Mouse (Mus musculus) kidney, postnatal 0 days (tissue): ENCODE measurements at regions not wholly inside any gene's neighbourhood (a gene's known extent, or its start where the extent isn't known, plus 50 kb on each side); places are given as distances from the start of the nearest gene placed in this dataset.

Experiments
- ATAC-seq: fragments of 200-750 bp; cut with Nextera tagmentation; replicated peaks from 2 replicates; pipeline ENCODE4 v1.8.0; 2017; ENCODE audit warnings: low read depth, moderate number of reproducible peaks, moderate TSS enrichment, moderate library complexity; ENCODE audit not compliant: low FRiP score
- DNase-seq: peaks from one replicate; pipeline ENCODE4 v3.0.0-alpha.2; 2016; ENCODE audit warnings: low spot score
- H3K27ac ChIP-seq: fragments of 300-500 bp; sonication (generic); 2 replicates; pipeline ENCODE4 v1.5.1; 2014; ENCODE audit warnings: mild to moderate bottlenecking
- H3K27me3 ChIP-seq: fragments of 300-500 bp; sonication (generic); 2 replicates; pipeline ENCODE4 v1.6.1; 2014; ENCODE audit warnings: low read length, mixed read lengths; ENCODE audit not compliant: insufficient read depth
- H3K36me3 ChIP-seq: fragments of 300-500 bp; sonication (generic); 2 replicates; pipeline ENCODE4 v1.6.1; 2014; ENCODE audit warnings: low read length, mixed read lengths; ENCODE audit not compliant: insufficient read depth
- H3K4me1 ChIP-seq: fragments of 300-500 bp; sonication (generic); replicated peaks from 2 replicates; pipeline ENCODE4 v1.6.1; 2014; ENCODE audit warnings: antibody characterized with exemption, low read length, mixed read lengths; ENCODE audit not compliant: insufficient read depth
- H3K4me2 ChIP-seq: fragments of 300-500 bp; sonication (generic); 2 replicates; pipeline ENCODE4 v1.6.1; 2014; ENCODE audit warnings: mild to moderate bottlenecking, low read length, moderate library complexity, mixed read lengths
- H3K4me3 ChIP-seq: fragments of 300-500 bp; sonication (generic); replicated peaks from 2 replicates; pipeline ENCODE4 v1.5.1; 2014; ENCODE audit warnings: low read depth, low read length
- H3K9ac ChIP-seq: fragments of 300-500 bp; sonication (generic); 2 replicates; pipeline ENCODE4 v1.6.1; 2014; ENCODE audit warnings: low read depth, low read length
- H3K9me3 ChIP-seq: fragments of 300-500 bp; sonication (generic); replicated peaks from 2 replicates; pipeline ENCODE4 v1.6.1; 2016; ENCODE audit warnings: low read length, inconsistent platforms, mixed read lengths
- CTCF ChIP-seq: IDR thresholded peaks from 2 replicates; pipeline ENCODE4 v1.5.1; 2016; ENCODE audit warnings: antibody characterized with exemption, low read depth, mild to moderate bottlenecking, moderate library complexity
- WGBS: fragments of 180-500 bp; shearing (Covaris S2); extraction: QIAGEN DNeasy Blood & Tissue Kit; methylation state at CpG from one replicate; pipeline ENCODE4 v1.1.7; 2014; 5-methylcytosine and 5-hydroxymethylcytosine counted together

DNA sequence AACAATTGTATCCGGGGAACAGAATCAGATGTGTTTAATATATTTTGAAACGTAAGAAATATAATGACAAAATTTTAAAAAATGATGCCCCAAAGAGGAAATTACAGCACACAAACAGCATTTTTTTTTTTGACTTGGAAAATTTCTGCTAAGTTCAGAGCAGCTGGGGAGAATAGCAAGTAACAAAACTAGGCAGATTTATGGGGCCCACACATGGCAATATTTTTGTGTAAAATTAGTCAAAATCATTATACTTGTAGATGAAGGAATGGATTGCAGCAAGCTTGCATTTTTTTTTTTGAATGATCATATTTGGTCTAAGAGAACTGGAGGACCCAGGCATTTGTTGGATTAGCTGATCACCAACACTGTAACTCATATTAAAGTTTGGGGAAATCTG, 189.4 kb downstream of the Map2k6 start:
- no peak overlapping the region for H3K27ac ChIP-seq
- DNase-seq (no peak), ATAC-seq (no peak)
- H3K4me1 ChIP-seq = no peaks in the 10 kb centered on the region
- H3K9me3 ChIP-seq = no peaks in the 10 kb centered on the region
- H3K36me3 ChIP-seq = no peaks in the 10 kb centered on the region
- no peak overlapping the region for H3K4me2 ChIP-seq
- no peaks in the 10 kb centered on the region for H3K27me3 ChIP-seq
- TF ChIP-seq CTCF = no peak
- H3K9ac ChIP-seq = no peak overlapping the region
- H3K4me3 ChIP-seq = no peak overlapping the region
- 85% methylated on average over 2 of the region's 2 CpGs for WGBS

GRCm38 (mm10) chr11:110595266-110595862, 196.4 kb downstream of the Map2k6 start:
- Histone ChIP-seq H3K4me3 (no peak overlapping the region), H3K4me2 (no peak overlapping the region), H3K9ac (no peak overlapping the region), H3K36me3 (no peaks in the 10 kb centered on the region), H3K27ac (no peak overlapping the region), H3K4me1 (no peaks in the 10 kb centered on the region), H3K27me3 (no peaks in the 10 kb centered on the region), H3K9me3 (no peaks in the 10 kb centered on the region)
- 77% methylated on average over 7 of the region's 7 CpGs for WGBS
- no peak for ATAC-seq
- no peak for TF ChIP-seq CTCF
- no peak for DNase-seq

DNA sequence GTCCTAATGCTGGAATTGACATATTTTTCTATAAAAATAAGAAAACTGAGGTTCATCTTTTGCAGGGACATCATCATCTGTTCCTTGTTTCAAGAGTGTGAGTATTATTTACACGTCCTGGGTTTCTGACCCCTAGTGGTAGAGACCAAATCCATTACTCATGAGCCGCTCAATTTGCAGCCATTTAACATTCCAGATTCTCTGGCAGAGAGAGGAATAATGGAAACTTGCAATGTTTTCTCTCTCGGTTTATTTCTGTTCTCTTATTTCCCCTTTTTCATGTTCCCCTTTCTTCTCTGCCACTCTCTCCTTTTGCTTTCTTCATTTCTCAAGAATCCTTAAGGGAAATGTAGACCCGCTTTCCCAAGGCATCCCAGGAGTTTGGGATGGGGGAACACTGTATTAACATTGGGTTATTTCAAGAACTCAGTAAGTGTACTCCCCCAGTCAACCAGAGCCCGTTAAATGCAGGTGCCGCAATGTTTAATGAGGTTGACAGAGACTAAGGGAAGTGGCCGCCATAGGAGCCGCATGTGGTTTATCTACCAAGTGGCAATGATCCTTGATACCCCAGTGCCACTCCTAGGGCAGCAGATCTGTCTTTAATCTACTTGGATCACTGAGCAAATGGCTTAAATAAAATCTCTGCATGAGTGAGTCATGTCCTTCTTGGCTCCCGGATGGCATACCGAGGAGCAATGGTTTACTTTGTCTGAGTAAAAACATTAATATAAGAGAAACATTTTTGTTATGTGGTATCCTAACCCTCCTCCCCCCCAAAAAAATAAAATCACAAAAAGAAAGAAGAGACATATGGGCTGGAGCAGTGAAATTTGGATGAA, 206.3 kb downstream of the Map2k6 start:
- ATAC-seq (no peak), DNase-seq (peak; percentile 18)
- peak; percentile 47; the same call in 1 of the 2 replicates for TF ChIP-seq CTCF
- Histone ChIP-seq H3K4me2 (no peak overlapping the region), H3K9ac (no peak overlapping the region), H3K4me3 (no peak overlapping the region), H3K27me3 (no peaks in the 10 kb centered on the region), H3K4me1 (no peaks in the 10 kb centered on the region), H3K36me3 (no peaks in the 10 kb centered on the region), H3K27ac (no peak overlapping the region), H3K9me3 (no peaks in the 10 kb centered on the region)
- 46% methylated on average over 10 of the region's 10 CpGs for WGBS

GRCm38 (mm10) chr11:110609276-110609675, 210.4 kb downstream of the Map2k6 start:
- WGBS = 93% methylated on average over 2 of the region's 2 CpGs
- no peaks in the 10 kb centered on the region for H3K9me3 ChIP-seq
- no peak for TF ChIP-seq CTCF
- H3K4me3 ChIP-seq = no peak overlapping the region
- no peak for ATAC-seq
- no peaks in the 10 kb centered on the region for H3K36me3 ChIP-seq
- H3K27me3 ChIP-seq = no peaks in the 10 kb centered on the region
- DNase-seq = no peak
- H3K9ac ChIP-seq = no peak overlapping the region
- H3K4me2 ChIP-seq = no peak overlapping the region
- H3K4me1 ChIP-seq = no peaks in the 10 kb centered on the region
- no peak overlapping the region for H3K27ac ChIP-seq

GRCm38 (mm10) chr11:110610831-110611230, 211.9 kb downstream of the Map2k6 start:
- Histone ChIP-seq H3K27ac (no peak overlapping the region), H3K36me3 (no peaks in the 10 kb centered on the region), H3K4me3 (no peak overlapping the region), H3K4me2 (no peak overlapping the region), H3K9ac (no peak overlapping the region), H3K27me3 (no peaks in the 10 kb centered on the region), H3K9me3 (no peaks in the 10 kb centered on the region), H3K4me1 (no peaks in the 10 kb centered on the region)
- TF ChIP-seq CTCF = no peak
- no peak for DNase-seq
- WGBS = 67% methylated on average over 7 of the region's 7 CpGs
- ATAC-seq = no peak

- TF ChIP-seq CTCF = peak; percentile 29; the same call in 1 of the 2 replicates
- WGBS = 58% methylated on average over 6 of the region's 6 CpGs
- Histone ChIP-seq H3K4me3 (no peak overlapping the region), H3K27ac (no peak overlapping the region), H3K9ac (no peak overlapping the region), H3K4me2 (no peak overlapping the region), H3K4me1 (no peaks in the 10 kb centered on the region), H3K27me3 (no peaks in the 10 kb centered on the region), H3K36me3 (no peaks in the 10 kb centered on the region), H3K9me3 (no peaks in the 10 kb centered on the region)
- ATAC-seq = no peak
- DNase-seq = no peak
Measured at GRCm38 (mm10) chr11:110632001-110632400, 233.1 kb downstream of the Map2k6 start.
